ENCODE assay signal across 17 mouse cellular contexts in genomic region chr10:10947531-10947930, GRCm38 (mm10).
"Had no signal": no experiment of that assay in that cellular context is flagged by ENCODE, and none has a peak within 500 bp of the region (broad histone marks: within the 10 kb centered on the region; RNA-seq: fewer than 3 reads in every experiment).

No protein-coding gene starts in this region.

- ATAC-seq: hindbrain, embryonic 16.5 days; inflammation-experienced regulatory T-cells, adult 6 months; intestine, embryonic 15.5 days; intestine, postnatal 0 days; liver, embryonic 12.5 days had no signal

- DNase-seq: gastrocnemius, adult 2 months; gastrocnemius, postnatal 10 days; gastrocnemius, postnatal 25 days; heart, adult 18-20 months; heart, postnatal 10 days; heart, postnatal 4 days; kidney, adult 18-20 months; kidney, adult 8-10 months; kidney, postnatal 10 days; kidney, postnatal 25 days; kidney, postnatal 4 days; left cerebral cortex, postnatal 4 days had no signal
